Mouse (Mus musculus) lung, embryonic 15.5 days (tissue): ENCODE data around the gene Taar9. TPM values are rescaled to one million over a fixed set of nuclear protein-coding genes. Genes with fewer than 3 reads are reported as not detected.
"Not testable (repeated sequence)": the region's sequence is repeated elsewhere in the genome, so short reads cannot be mapped to it uniquely, and the experiment has no call there.

Source experiments
- ATAC-seq: fragments of 200-750 bp; cut with Nextera tagmentation; 2 replicates; pipeline ENCODE4 v1.8.0; 2017; ENCODE audit warnings: moderate number of reproducible peaks, borderline replicate concordance; ENCODE audit not compliant: low FRiP score, low TSS enrichment; ENCODE audit errors: extremely low read depth
- H3K27ac ChIP-seq: fragments of 300-500 bp; sonication (generic); 2 replicates; pipeline ENCODE4 v1.5.1; 2015; ENCODE audit warnings: moderate library complexity, mild to moderate bottlenecking, inconsistent platforms
- H3K27me3 ChIP-seq: fragments of 300-500 bp; sonication (generic); 2 replicates; pipeline ENCODE4 v1.6.1; 2015; ENCODE audit warnings: inconsistent platforms
- H3K36me3 ChIP-seq: fragments of 300-500 bp; sonication (generic); 2 replicates; pipeline ENCODE4 v1.6.1; 2015; ENCODE audit warnings: inconsistent platforms
- H3K4me1 ChIP-seq: fragments of 300-500 bp; sonication (generic); 2 replicates; pipeline ENCODE4 v1.6.1; 2015; ENCODE audit warnings: inconsistent platforms
- H3K4me2 ChIP-seq: fragments of 300-500 bp; sonication (generic); 2 replicates; pipeline ENCODE4 v1.6.1; 2015; ENCODE audit warnings: inconsistent platforms, mild to moderate bottlenecking, moderate library complexity
- H3K4me3 ChIP-seq: fragments of 300-500 bp; sonication (generic); 2 replicates; pipeline ENCODE4 v1.5.1; 2015; ENCODE audit warnings: mild to moderate bottlenecking, inconsistent platforms
- H3K9ac ChIP-seq: fragments of 300-500 bp; sonication (generic); 2 replicates; pipeline ENCODE4 v1.6.1; 2015; ENCODE audit warnings: inconsistent platforms
- H3K9me3 ChIP-seq: fragments of 300-500 bp; sonication (generic); 2 replicates; pipeline ENCODE4 v1.6.1; 2016; ENCODE audit warnings: inconsistent platforms
- WGBS: fragments of 180-500 bp; shearing (Covaris S2); methylation state at CpG from one replicate; pipeline ENCODE4 v1.1.7; 2015; 5-methylcytosine and 5-hydroxymethylcytosine counted together
- polyA plus RNA-seq: library from polyadenylated mRNA; unstranded; fragments of >200 nt; fragmentation: Nextera tagmentation; extraction: Ambion mirVana; gene quantifications from 2 replicates; pipeline ENCODE4 v1.2.1, GENCODE M21; 2015

Taar9 gene
- polyA plus RNA-seq, 1 experiment from 2014 or later: not detected

DNA sequence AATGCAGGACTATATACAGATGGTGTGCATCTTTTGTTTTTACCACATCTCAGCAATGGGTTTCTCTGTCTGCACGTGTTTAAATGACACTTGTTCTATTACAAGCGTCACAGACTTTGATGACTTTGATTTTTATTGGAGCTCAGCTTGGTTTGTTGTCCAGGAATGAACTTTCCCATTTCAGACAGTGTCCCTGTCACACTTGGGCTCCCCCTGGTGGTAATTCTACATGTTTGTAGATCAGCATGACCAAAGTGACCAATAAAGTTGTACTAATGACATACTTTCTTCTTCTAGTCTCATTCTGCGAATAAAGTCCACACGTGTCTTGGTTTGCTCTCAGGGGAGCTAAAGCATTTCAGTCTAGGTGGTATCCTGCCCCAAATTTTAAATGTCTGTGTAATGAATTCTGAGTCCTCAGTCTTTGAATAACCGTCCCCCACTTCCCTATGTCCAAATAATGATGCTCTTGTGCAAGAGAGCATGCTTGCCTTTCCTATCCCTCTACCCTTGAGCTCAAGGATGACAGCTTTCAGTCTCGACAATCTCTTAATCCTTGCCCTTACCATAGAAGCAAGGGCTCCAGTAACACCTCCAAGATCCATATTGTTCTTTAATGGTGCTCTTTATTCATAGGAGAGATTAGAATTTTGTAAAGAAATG lies 1.9 kb upstream of the Taar9 start:
- Histone ChIP-seq H3K9ac (no peak overlapping the region), H3K36me3 (no peaks in the 10 kb centered on the region), H3K4me2 (no peak overlapping the region), H3K27me3 (no peaks in the 10 kb centered on the region), H3K4me1 (no peaks in the 10 kb centered on the region), H3K4me3 (no peak overlapping the region), H3K9me3 (no peaks in the 10 kb centered on the region), H3K27ac (no peak overlapping the region)
- ATAC-seq: no peak
- WGBS: 42% methylated on average over 6 of the region's 6 CpGs

DNA sequence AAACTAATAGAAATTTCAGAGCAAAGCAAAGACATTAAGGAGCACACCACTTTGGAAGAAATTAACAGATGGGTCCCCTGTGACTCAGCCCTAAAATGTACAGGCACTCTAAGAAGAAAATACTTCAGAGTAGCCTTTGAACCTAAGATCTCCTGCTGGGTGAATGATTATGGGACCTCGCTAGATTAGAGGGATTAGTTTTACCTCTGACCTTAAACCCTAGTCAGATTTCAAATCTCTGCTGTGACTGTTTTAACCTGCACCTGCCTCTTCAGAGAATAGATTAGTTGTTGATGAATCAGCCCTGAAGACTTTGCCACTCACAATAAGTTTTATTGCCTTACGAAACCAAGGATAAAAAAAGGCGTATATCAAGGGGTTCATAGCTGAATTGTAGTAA lies 1.1 kb downstream of the Taar9 start:
- H3K27ac ChIP-seq: no peak overlapping the region
- no peak overlapping the region for H3K9ac ChIP-seq
- ATAC-seq: no peak
- no peaks in the 10 kb centered on the region for H3K36me3 ChIP-seq
- no peaks in the 10 kb centered on the region for H3K27me3 ChIP-seq
- no peaks in the 10 kb centered on the region for H3K9me3 ChIP-seq
- H3K4me1 ChIP-seq: no peaks in the 10 kb centered on the region
- 68% methylated on average over 3 of the region's 3 CpGs for WGBS
- H3K4me3 ChIP-seq: no peak overlapping the region
- no peak overlapping the region for H3K4me2 ChIP-seq

DNA sequence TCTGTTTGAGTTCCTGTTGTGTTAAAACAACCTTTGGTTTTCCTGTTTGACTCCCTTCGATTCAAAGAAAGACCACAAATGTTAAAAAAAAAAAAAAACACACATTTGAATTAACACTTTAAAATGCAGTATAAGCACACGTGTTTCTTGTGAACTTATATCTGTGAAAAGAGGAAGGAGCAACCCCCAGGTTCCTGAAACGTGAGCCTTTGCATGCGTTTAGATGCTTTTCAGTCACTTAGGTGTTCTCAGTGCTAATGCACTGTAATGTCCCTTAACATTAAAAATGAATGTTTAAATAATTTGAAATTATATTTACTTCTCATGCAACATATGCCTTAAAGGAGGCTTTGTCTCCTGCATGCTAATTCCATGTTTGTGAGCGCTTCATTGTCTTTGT lies 1.6 kb downstream of the Taar9 start:
- no peak overlapping the region for H3K4me2 ChIP-seq
- no peaks in the 10 kb centered on the region for H3K27me3 ChIP-seq
- no peaks in the 10 kb centered on the region for H3K36me3 ChIP-seq
- H3K4me3 ChIP-seq: no peak overlapping the region
- no peak for ATAC-seq
- H3K9me3 ChIP-seq: no peaks in the 10 kb centered on the region
- H3K27ac ChIP-seq: no peak overlapping the region
- no peak overlapping the region for H3K9ac ChIP-seq
- WGBS: 60% methylated on average over 5 of the region's 5 CpGs
- H3K4me1 ChIP-seq: no peaks in the 10 kb centered on the region

DNA sequence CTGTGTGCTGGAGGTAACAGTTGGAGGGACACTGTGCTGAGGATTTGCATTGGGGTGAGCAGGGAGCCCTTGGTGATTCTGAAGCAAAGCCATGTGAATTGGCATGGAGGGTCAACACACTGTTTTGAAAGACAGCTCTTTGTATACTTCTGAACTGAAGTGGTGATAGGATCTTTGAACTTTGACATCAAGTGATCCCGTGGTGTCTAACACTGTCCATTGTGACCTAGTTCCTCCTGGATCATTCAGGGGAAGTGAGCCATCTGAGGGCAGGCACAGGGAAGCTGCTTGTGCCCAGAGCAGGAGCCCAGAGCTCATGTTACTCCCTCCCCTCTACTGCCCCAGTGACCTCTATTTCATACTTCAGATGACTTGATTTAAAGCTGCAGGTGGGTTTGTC lies 6.0 kb downstream of the Taar9 start:
- not testable (repeated sequence) for H3K36me3 ChIP-seq, H3K27me3 ChIP-seq, H3K27ac ChIP-seq, H3K9ac ChIP-seq, H3K9me3 ChIP-seq, H3K4me1 ChIP-seq, H3K4me2 ChIP-seq, H3K4me3 ChIP-seq, ATAC-seq
- 17% methylated on average over 1 of the region's 1 CpGs for whole genome bisulfite sequencing

DNA sequence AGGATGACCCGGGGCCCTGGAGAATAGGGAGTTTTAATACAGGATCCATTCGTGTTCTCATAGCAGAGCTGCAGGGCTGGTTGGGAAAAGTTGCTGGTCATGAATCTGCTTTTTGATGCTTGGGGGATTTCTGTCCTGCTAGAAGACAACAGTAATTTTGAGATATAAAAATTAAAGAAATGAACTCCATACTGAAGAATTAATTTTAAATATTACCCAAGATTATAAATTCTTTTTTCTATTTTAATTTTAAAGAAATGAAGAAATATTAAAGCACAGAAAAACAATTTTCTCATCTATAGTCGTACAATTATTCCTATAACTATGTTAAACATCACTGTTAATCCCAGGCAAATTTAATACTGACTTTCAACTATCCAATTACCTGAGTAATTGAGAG lies 7.5 kb downstream of the Taar9 start, which contains the start of gene Taar8c:
Gene Taar8c (minus strand): TSS at position 101 of the 400 bp plus-strand sequence.
- H3K27me3 ChIP-seq, H3K9me3 ChIP-seq, H3K27ac ChIP-seq, ATAC-seq, H3K4me2 ChIP-seq, H3K36me3 ChIP-seq, H3K9ac ChIP-seq, H3K4me3 ChIP-seq, H3K4me1 ChIP-seq: not testable (repeated sequence)
- 71% methylated on average over 1 of the region's 3 CpGs for WGBS

DNA sequence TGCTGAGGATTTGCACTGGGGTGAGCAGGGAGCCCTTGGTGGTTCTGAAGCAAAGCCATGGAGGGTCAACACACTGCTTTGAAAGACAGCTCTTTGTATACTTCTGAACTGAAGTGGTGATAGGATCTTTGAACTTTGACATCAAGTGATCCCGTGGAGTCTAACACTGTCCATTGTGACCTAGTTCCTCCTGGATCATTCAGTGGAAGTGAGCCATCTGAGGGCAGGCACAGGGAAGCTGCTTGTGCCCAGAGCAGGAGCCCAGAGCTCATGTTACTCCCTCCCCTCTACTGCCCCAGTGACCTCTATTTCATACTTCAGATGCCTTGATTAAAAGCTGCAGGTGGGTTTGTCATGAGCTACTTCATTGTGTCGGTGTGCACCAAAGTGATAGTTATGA lies 12.3 kb downstream of the Taar9 start:
- not testable (repeated sequence) for H3K36me3 ChIP-seq, H3K4me2 ChIP-seq, ATAC-seq, H3K4me3 ChIP-seq, H3K27ac ChIP-seq, H3K4me1 ChIP-seq, H3K9me3 ChIP-seq, H3K9ac ChIP-seq, H3K27me3 ChIP-seq
- 17% methylated on average over 2 of the region's 2 CpGs for WGBS

DNA sequence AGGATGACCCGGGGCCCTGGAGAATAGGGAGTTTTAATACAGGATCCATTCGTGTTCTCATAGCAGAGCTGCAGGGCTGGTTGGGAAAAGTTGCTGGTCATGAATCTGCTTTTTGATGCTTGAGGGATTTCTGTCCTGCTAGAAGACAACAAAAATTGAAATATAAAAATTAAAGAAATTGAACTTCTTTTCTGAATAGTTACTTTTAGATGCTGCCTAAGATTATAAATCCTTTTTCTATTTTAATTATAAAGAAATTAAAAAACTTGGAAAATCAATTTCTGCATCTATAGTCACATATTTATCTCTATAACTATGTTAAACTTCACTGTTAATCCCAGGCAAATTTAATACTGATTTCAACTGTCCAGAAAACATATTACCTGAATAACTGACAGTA lies 17.1 kb downstream of the Taar9 start, which contains the start of gene Taar8b:
Gene Taar8b (minus strand): TSS at position 101 of the 400 bp plus-strand sequence.
- no peaks in the 10 kb centered on the region for H3K4me1 ChIP-seq

DNA sequence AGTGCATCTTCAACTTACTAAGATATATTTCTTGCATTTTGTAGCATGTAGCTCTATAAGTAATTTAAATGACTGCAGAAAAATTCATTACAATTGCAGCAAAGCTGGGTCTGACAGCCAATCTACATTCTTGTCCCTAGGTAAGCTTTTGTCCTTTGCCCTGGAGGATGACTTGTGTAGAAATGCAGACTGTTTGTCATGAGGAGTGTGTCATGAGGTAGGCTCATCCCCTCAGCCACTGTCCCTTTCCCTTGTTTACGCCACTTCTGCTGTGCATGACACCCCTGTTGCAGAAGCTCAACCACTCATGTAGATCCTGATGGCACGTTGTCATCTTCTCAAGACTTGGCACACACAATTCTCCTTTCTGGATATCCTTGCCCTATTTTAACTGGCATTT lies 22.2 kb downstream of the Taar9 start:
- 85% methylated on average over 2 of the region's 2 CpGs for WGBS
- H3K27me3 ChIP-seq: no peaks in the 10 kb centered on the region
- ATAC-seq: no peak
- H3K9me3 ChIP-seq: no peaks in the 10 kb centered on the region
- no peak overlapping the region for H3K9ac ChIP-seq
- no peak overlapping the region for H3K4me3 ChIP-seq
- no peak overlapping the region for H3K27ac ChIP-seq
- no peaks in the 10 kb centered on the region for H3K36me3 ChIP-seq
- no peak overlapping the region for H3K4me2 ChIP-seq
- H3K4me1 ChIP-seq: no peaks in the 10 kb centered on the region

More for the DNA sequence above, 17.1 kb downstream of the Taar9 start, which contains the start of gene Taar8b:
- no peak for ATAC-seq
- Histone ChIP-seq H3K9ac (no peak within 1 kb of the TSS), H3K36me3 (no peaks in the 10 kb centered on the region), H3K9me3 (no peaks in the 10 kb centered on the region), H3K27me3 (no peaks in the 10 kb centered on the region), H3K27ac (no peak within 1 kb of the TSS), H3K4me2 (no peak within 1 kb of the TSS), H3K4me3 (no peak within 1 kb of the TSS)
- WGBS: 60% methylated on average over 2 of the region's 2 CpGs

DNA sequence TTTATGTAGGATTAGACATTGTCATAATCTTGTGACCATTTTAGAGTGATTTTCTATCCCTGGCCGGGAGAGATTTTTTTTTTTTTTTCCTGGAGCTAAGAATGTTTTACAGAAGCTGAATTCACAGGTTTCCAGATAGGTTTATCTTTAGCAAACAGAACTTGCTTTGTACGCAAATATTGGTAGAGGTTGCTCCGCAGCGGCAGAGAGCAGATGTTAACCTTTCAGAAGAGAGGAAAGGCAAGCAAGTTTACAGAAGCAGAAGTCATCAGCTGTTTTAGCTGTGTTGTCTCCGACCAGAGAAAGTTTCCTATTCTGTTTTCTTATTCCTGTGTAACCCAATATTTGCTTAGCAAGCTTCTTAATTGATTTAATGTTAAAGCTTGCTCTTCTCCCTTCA lies 22.8 kb downstream of the Taar9 start:
- Histone ChIP-seq H3K27ac (no peak overlapping the region), H3K9me3 (no peaks in the 10 kb centered on the region), H3K4me3 (no peak overlapping the region), H3K9ac (no peak overlapping the region), H3K36me3 (no peaks in the 10 kb centered on the region), H3K4me1 (no peaks in the 10 kb centered on the region), H3K4me2 (no peak overlapping the region), H3K27me3 (no peaks in the 10 kb centered on the region)
- 47% methylated on average over 5 of the region's 5 CpGs for WGBS
- no peak for ATAC-seq

DNA sequence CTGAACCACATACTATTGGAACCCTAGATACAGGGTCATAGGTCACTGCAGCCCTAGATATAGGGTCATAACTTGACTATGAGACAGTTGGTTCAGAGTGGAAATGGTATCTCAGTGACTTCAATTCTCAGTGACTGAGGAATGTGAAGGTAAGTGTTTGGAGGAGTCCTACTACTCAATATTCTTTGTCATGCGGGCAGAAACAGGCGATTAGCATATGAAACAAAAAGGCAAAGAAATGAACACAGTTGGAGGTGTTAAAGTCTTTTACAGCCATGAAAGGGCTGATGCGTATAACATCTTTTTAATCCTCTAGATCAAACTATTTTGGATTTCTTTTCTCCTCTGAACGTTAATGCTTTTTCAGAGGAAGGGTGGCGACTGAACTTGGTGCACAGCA lies 23.4 kb downstream of the Taar9 start:
- H3K27ac ChIP-seq: no peak overlapping the region
- no peak for ATAC-seq
- no peak overlapping the region for H3K4me2 ChIP-seq
- no peak overlapping the region for H3K4me3 ChIP-seq
- H3K9ac ChIP-seq: no peak overlapping the region
- 64% methylated on average over 5 of the region's 5 CpGs for WGBS
- H3K9me3 ChIP-seq: no peaks in the 10 kb centered on the region
- H3K27me3 ChIP-seq: no peaks in the 10 kb centered on the region
- no peaks in the 10 kb centered on the region for H3K36me3 ChIP-seq
- H3K4me1 ChIP-seq: no peaks in the 10 kb centered on the region

DNA sequence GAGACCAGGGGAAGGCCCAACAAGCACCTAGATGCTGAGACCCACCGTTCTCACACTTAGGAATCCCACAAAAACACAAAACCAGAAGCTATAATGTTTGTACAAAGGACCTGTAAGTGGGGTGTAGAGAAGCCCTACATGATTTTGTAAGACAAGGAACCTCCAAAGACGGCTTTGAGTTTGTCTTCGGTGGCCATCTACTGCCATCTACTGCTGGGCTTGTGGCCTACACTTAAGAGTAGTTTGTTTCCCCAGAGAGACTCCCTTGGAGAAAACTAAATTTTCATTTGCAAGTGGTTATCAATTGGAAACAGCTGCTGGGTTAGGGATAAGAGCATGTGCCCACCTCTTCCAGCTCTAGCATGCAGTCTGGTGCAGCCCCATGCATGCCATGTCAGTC lies 29.2 kb downstream of the Taar9 start:
- ATAC-seq: no peak
- WGBS: 26% methylated on average over 3 of the region's 3 CpGs
- no peak overlapping the region for H3K4me3 ChIP-seq

DNA sequence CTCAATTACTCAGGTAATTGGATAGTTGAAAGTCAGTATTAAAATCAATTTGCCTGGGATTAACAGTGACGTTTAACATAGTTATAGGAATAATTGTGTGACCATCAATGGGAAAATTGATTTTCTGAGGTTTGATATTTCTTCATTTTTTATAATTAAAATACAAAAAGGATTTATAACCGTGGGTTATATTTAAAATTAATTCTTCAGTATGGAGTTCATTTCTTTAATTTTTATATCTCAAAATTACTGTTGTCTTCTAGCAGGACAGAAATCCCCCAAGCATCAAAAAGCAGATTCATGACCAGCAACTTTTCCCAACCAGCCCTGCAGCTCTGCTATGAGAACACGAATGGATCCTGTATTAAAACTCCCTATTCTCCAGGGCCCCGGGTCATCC lies 33.1 kb downstream of the Taar9 start, which contains the start of gene Taar8a:
Gene Taar8a (plus strand): TSS at position 301 of the 400 bp plus-strand sequence.
- not testable (repeated sequence) for H3K4me2 ChIP-seq, H3K27ac ChIP-seq, H3K9ac ChIP-seq, H3K4me1 ChIP-seq, H3K27me3 ChIP-seq, H3K4me3 ChIP-seq, ATAC-seq, H3K9me3 ChIP-seq, H3K36me3 ChIP-seq
- WGBS: 90% methylated on average over 2 of the region's 4 CpGs

More for the DNA sequence above, 29.2 kb downstream of the Taar9 start:
- H3K27me3 ChIP-seq: no peaks in the 10 kb centered on the region
- no peak overlapping the region for H3K9ac ChIP-seq
- H3K4me1 ChIP-seq: no peaks in the 10 kb centered on the region
- H3K36me3 ChIP-seq: no peaks in the 10 kb centered on the region
- H3K4me2 ChIP-seq: no peak overlapping the region
- no peak overlapping the region for H3K27ac ChIP-seq
- no peaks in the 10 kb centered on the region for H3K9me3 ChIP-seq

DNA sequence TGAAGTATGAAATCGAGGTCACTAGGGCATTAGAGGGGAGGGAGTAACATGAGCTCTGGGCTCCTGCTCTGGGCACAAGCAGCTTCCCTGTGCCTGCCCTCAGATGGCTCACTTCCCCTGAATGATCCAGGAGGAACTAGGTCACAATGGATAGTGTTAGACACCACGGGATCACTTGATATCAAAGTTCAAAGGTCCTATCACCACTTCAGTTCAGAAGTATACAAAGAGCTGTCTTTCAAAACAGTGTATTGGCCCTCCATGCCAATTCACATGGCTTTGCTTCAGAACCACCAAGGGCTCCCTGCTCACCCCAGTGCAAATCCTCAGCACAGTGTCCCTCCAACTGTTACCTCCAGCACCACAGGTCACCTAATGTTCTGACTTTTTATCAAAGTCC lies 34.6 kb downstream of the Taar9 start:
- H3K4me1 ChIP-seq, H3K27ac ChIP-seq, ATAC-seq, H3K36me3 ChIP-seq, H3K4me3 ChIP-seq, H3K4me2 ChIP-seq, H3K27me3 ChIP-seq, H3K9ac ChIP-seq, H3K9me3 ChIP-seq: not testable (repeated sequence)
- WGBS: 21% methylated on average over 2 of the region's 2 CpGs
